Mouse (Mus musculus) midbrain, embryonic 16.5 days (tissue): Measurements from ENCODE around the gene Apbb2. TPM values are rescaled to one million over a fixed set of nuclear protein-coding genes. Genes with fewer than 3 reads are reported as not detected.

ENCODE experiments used
- ATAC-seq: fragments of 200-750 bp; cut with Nextera tagmentation; 2 replicates; pipeline ENCODE4 v1.8.0; 2017; ENCODE audit warnings: moderate TSS enrichment
- H3K27ac ChIP-seq: fragments of 300-500 bp; sonication (generic); 2 replicates; pipeline ENCODE4 v1.5.1; 2014; ENCODE audit warnings: mild to moderate bottlenecking, low read length, mixed read lengths
- H3K27me3 ChIP-seq: fragments of 300-500 bp; sonication (generic); 2 replicates; pipeline ENCODE4 v1.6.1; 2014; ENCODE audit warnings: low read depth, low read length, mixed read lengths; ENCODE audit not compliant: control insufficient read depth, insufficient read depth
- H3K36me3 ChIP-seq: fragments of 300-500 bp; sonication (generic); 2 replicates; pipeline ENCODE4 v1.6.1; 2014; ENCODE audit warnings: mild to moderate bottlenecking, low read length, moderate library complexity, mixed read lengths; ENCODE audit not compliant: control insufficient read depth, insufficient read depth
- H3K4me1 ChIP-seq: fragments of 300-500 bp; sonication (generic); 2 replicates; pipeline ENCODE4 v1.6.1; 2014; ENCODE audit warnings: mild to moderate bottlenecking, low read length, mixed read lengths; ENCODE audit not compliant: control insufficient read depth, insufficient read depth
- H3K4me2 ChIP-seq: fragments of 300-500 bp; sonication (generic); 2 replicates; pipeline ENCODE4 v1.6.1; 2014; ENCODE audit warnings: mild to moderate bottlenecking, low read length, mixed read lengths
- H3K4me3 ChIP-seq: fragments of 300-500 bp; sonication (generic); 2 replicates; pipeline ENCODE4 v1.5.1; 2014; ENCODE audit warnings: low read depth, mild to moderate bottlenecking, low read length, moderate library complexity, mixed read lengths
- H3K9ac ChIP-seq: fragments of 300-500 bp; sonication (generic); 2 replicates; pipeline ENCODE4 v1.6.1; 2014; ENCODE audit warnings: low read depth, low read length, mixed read lengths
- H3K9me3 ChIP-seq: fragments of 300-500 bp; sonication (generic); replicated peaks from 2 replicates; pipeline ENCODE4 v1.6.1; 2014; ENCODE audit warnings: mild to moderate bottlenecking, low read length, mixed read lengths; ENCODE audit not compliant: control insufficient read depth, poor library complexity, severe bottlenecking
- WGBS: fragments of 180-500 bp; shearing (Covaris S2); extraction: QIAGEN DNeasy Blood & Tissue Kit; methylation state at CpG from one replicate; pipeline ENCODE4 v1.1.7; 2014; 5-methylcytosine and 5-hydroxymethylcytosine counted together
- polyA plus RNA-seq: library from polyadenylated mRNA; unstranded; fragments of >200 nt; fragmentation: Nextera tagmentation; extraction: Ambion mirVana; gene quantifications from 2 replicates; pipeline ENCODE4 v1.2.1, GENCODE M21; 2015

Apbb2 gene
- polyA plus RNA-seq, 1 experiment from 2014 or later = 107 TPM

GRCm38 (mm10) chr5:66475824-66476223 is 142.8 kb downstream of the Apbb2 start:
- WGBS = 85% methylated on average over 6 of the region's 6 CpGs

GRCm38 (mm10) chr5:66474153-66474552 is 144.4 kb downstream of the Apbb2 start:
- Histone ChIP-seq H3K27me3 (no peaks in the 10 kb centered on the region), H3K4me1 (peaks cover 12% of the 10 kb centered on the region), H3K9me3 (no peaks in the 10 kb centered on the region), H3K36me3 (no peaks in the 10 kb centered on the region), H3K27ac (peak overlapping the region; percentile 72), H3K4me2 (no peak overlapping the region), H3K9ac (peak overlapping the region; percentile 34; the same call in 1 of the 2 replicates), H3K4me3 (no peak overlapping the region)
- WGBS = 59% methylated on average over 11 of the region's 11 CpGs
- ATAC-seq = peak; percentile 66; the same call in 1 of the 2 replicates

More at GRCm38 (mm10) chr5:66475824-66476223, 142.8 kb downstream of the Apbb2 start:
- Histone ChIP-seq H3K36me3 (no peaks in the 10 kb centered on the region), H3K4me2 (no peak overlapping the region), H3K4me1 (peaks cover 12% of the 10 kb centered on the region), H3K9me3 (no peaks in the 10 kb centered on the region), H3K4me3 (no peak overlapping the region), H3K27me3 (no peaks in the 10 kb centered on the region), H3K9ac (no peak overlapping the region), H3K27ac (no peak overlapping the region)
- no peak for ATAC-seq

- Histone ChIP-seq H3K9me3 (no peaks in the 10 kb centered on the region), H3K4me1 (peaks cover 12% of the 10 kb centered on the region), H3K4me2 (peak overlapping the region; percentile 31), H3K36me3 (no peaks in the 10 kb centered on the region), H3K27me3 (no peaks in the 10 kb centered on the region), H3K27ac (peak overlapping the region; percentile 69), H3K4me3 (no peak overlapping the region; the same call in 1 of the 2 replicates), H3K9ac (0 out of 2 replicates have a peak overlapping the region, but pooled peaks have one; percentile 25)
- 12% methylated on average over 12 of the region's 12 CpGs for WGBS
- peak; percentile 77 for ATAC-seq
These were observed 145.0 kb downstream of the Apbb2 start for GRCm38 (mm10) chr5:66473599-66473998.

- H3K27me3 ChIP-seq = no peaks in the 10 kb centered on the region
- 80% methylated on average over 5 of the region's 5 CpGs for WGBS
- H3K9me3 ChIP-seq = no peaks in the 10 kb centered on the region
- H3K9ac ChIP-seq = no peak overlapping the region
- H3K4me2 ChIP-seq = no peak overlapping the region
- peaks cover 12% of the 10 kb centered on the region for H3K4me1 ChIP-seq
- no peak for ATAC-seq
- H3K27ac ChIP-seq = no peak overlapping the region
- no peaks in the 10 kb centered on the region for H3K36me3 ChIP-seq
- no peak overlapping the region for H3K4me3 ChIP-seq
These were observed 147.7 kb downstream of the Apbb2 start for GRCm38 (mm10) chr5:66470837-66471236.

- ATAC-seq = no peak
These were observed 148.9 kb downstream of the Apbb2 start for GRCm38 (mm10) chr5:66469685-66470084.

GRCm38 (mm10) chr5:66468331-66469001 is 150.1 kb downstream of the Apbb2 start:
- no peaks in the 10 kb centered on the region for H3K9me3 ChIP-seq
- no peaks in the 10 kb centered on the region for H3K36me3 ChIP-seq
- ATAC-seq = no peak
- no peak overlapping the region for H3K4me3 ChIP-seq
- no peak overlapping the region for H3K9ac ChIP-seq
- peaks cover 2% of the 10 kb centered on the region; the same call in 1 of the 2 replicates for H3K4me1 ChIP-seq
- no peak overlapping the region for H3K4me2 ChIP-seq
- no peaks in the 10 kb centered on the region for H3K27me3 ChIP-seq
- WGBS = 89% methylated on average over 4 of the region's 4 CpGs
- no peak overlapping the region for H3K27ac ChIP-seq

More at GRCm38 (mm10) chr5:66469685-66470084, 148.9 kb downstream of the Apbb2 start:
- Histone ChIP-seq H3K9ac (no peak overlapping the region), H3K36me3 (no peaks in the 10 kb centered on the region), H3K27ac (no peak overlapping the region), H3K27me3 (no peaks in the 10 kb centered on the region), H3K4me2 (no peak overlapping the region), H3K4me3 (no peak overlapping the region), H3K4me1 (peaks cover 12% of the 10 kb centered on the region), H3K9me3 (no peaks in the 10 kb centered on the region)
- 89% methylated on average over 11 of the region's 11 CpGs for WGBS

- H3K4me2 ChIP-seq = no peak overlapping the region
- H3K27me3 ChIP-seq = no peaks in the 10 kb centered on the region
- H3K9ac ChIP-seq = no peak overlapping the region
- H3K27ac ChIP-seq = no peak overlapping the region
- WGBS = 83% methylated on average over 8 of the region's 8 CpGs
- no peaks in the 10 kb centered on the region for H3K9me3 ChIP-seq
- ATAC-seq = no peak
- no peaks in the 10 kb centered on the region for H3K4me1 ChIP-seq
- no peaks in the 10 kb centered on the region for H3K36me3 ChIP-seq
- no peak overlapping the region for H3K4me3 ChIP-seq
These were observed 155.9 kb downstream of the Apbb2 start for GRCm38 (mm10) chr5:66462665-66463064.

GRCm38 (mm10) chr5:66458851-66459250 is 159.7 kb downstream of the Apbb2 start:
- Histone ChIP-seq H3K9ac (no peak overlapping the region), H3K36me3 (no peaks in the 10 kb centered on the region), H3K27ac (no peak overlapping the region), H3K4me3 (no peak overlapping the region), H3K27me3 (no peaks in the 10 kb centered on the region), H3K4me2 (no peak overlapping the region), H3K9me3 (no peaks in the 10 kb centered on the region), H3K4me1 (no peaks in the 10 kb centered on the region)
- WGBS = 87% methylated on average over 5 of the region's 5 CpGs
- ATAC-seq = no peak

- no peaks in the 10 kb centered on the region for H3K9me3 ChIP-seq
- H3K36me3 ChIP-seq = no peaks in the 10 kb centered on the region
- no peak overlapping the region for H3K27ac ChIP-seq
- H3K4me3 ChIP-seq = no peak overlapping the region
- peaks cover 7% of the 10 kb centered on the region; the same call in 1 of the 2 replicates for H3K4me1 ChIP-seq
- H3K4me2 ChIP-seq = no peak overlapping the region
- 90% methylated on average over 5 of the region's 5 CpGs for WGBS
- H3K27me3 ChIP-seq = no peaks in the 10 kb centered on the region
- no peak overlapping the region for H3K9ac ChIP-seq
- no peak for ATAC-seq
These were observed 163.3 kb downstream of the Apbb2 start for GRCm38 (mm10) chr5:66455271-66455670.
